Mouse (Mus musculus): Measurements from ENCODE around the gene Kcng1.

DNA sequence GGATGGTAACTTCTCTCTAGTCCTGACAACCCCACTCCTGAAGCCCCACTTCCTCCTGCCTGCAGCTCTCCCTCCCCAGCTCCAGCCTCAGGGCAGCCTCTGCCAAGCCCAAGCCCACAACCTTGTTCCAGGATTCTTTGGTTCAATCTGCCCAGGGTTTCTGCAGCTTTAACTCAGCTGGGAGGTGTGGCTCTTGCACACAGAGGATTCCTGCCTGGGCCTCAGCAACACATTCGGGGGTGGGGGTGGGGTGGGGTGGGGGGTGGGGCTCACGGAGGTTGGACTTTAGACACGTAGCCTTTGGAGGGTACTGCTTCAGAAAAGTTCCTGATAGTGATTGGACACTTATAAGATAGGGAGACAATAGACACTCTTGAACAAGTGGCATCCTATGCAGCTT, 5.5 kb upstream of the Kcng1 start:
- TF ChIP-seq POLR2A (IDR thresholded peaks at IDR 0.05; ENCODE audit: extremely low read depth, insufficient read depth, low read length) (no peak), CTCF (IDR thresholded peaks at IDR 0.05; ENCODE audit: extremely low read depth, insufficient read depth, low read length) (no peak)
